Mouse (Mus musculus) kidney, postnatal 25 days (tissue): ENCODE data around the gene Pcnt.

Experiments used
- DNase-seq, 2 experiments: peaks; one replicate each; pipeline ENCODE4 v3.0.0; 2021; ENCODE audit warnings: mixed read lengths in 2 of 2

The Pcnt gene

GRCm38 (mm10) chr10:76392596-76392995 is 50.0 kb downstream of the Pcnt start:
- DNase-seq: no peak

- peak in 1 of 2 experiments; percentile 62 for DNase-seq
These were observed 50.8 kb downstream of the Pcnt start for GRCm38 (mm10) chr10:76391786-76392185.

GRCm38 (mm10) chr10:76391166-76391565 is 51.4 kb downstream of the Pcnt start:
- DNase-seq: no peak

GRCm38 (mm10) chr10:76374981-76375380 is 67.6 kb downstream of the Pcnt start:
- DNase-seq: no peak

- DNase-seq: no peak
These were observed 70.8 kb downstream of the Pcnt start for GRCm38 (mm10) chr10:76371736-76372135.

- no peak for DNase-seq
These were observed 73.8 kb downstream of the Pcnt start for GRCm38 (mm10) chr10:76368766-76369165.

GRCm38 (mm10) chr10:76363233-76363632 is 79.4 kb downstream of the Pcnt start:
- no peak for DNase-seq

- DNase-seq: no peak
These were observed 84.1 kb downstream of the Pcnt start for GRCm38 (mm10) chr10:76358468-76358867.

GRCm38 (mm10) chr10:76357286-76357875 is 85.2 kb downstream of the Pcnt start:
- no peak for DNase-seq

GRCm38 (mm10) chr10:76354974-76355373 is 87.6 kb downstream of the Pcnt start:
- DNase-seq: no peak

- no peak for DNase-seq
These were observed 88.6 kb downstream of the Pcnt start for GRCm38 (mm10) chr10:76353986-76354385.

- no peak for DNase-seq
These were observed 90.6 kb downstream of the Pcnt start for GRCm38 (mm10) chr10:76351953-76352352.

GRCm38 (mm10) chr10:76346589-76346988 is 96.0 kb downstream of the Pcnt start:
- peak; percentile 68 to 81 for DNase-seq

- DNase-seq: peak; percentile 41 to 65
These were observed 96.5 kb downstream of the Pcnt start for GRCm38 (mm10) chr10:76346043-76346491.

- no peak for DNase-seq
These were observed 97.1 kb downstream of the Pcnt start for GRCm38 (mm10) chr10:76345540-76345902.

GRCm38 (mm10) chr10:76344711-76345539 is 97.7 kb downstream of the Pcnt start, which contains the start of gene Dip2a:
Dip2a (minus strand) TSS chr10:76345291.
- DNase-seq: peak; percentile 98

- peak in 1 of 2 experiments; percentile 42 for DNase-seq
These were observed 108.2 kb downstream of the Pcnt start for GRCm38 (mm10) chr10:76334350-76334749.

GRCm38 (mm10) chr10:76332040-76332439 is 110.5 kb downstream of the Pcnt start:
- DNase-seq: no peak

GRCm38 (mm10) chr10:76329093-76329492 is 113.5 kb downstream of the Pcnt start:
- no peak for DNase-seq

GRCm38 (mm10) chr10:76328574-76328973 is 114.0 kb downstream of the Pcnt start:
- no peak for DNase-seq

- peak; percentile 59 to 72 for DNase-seq
These were observed 116.1 kb downstream of the Pcnt start for GRCm38 (mm10) chr10:76326304-76327006.

- DNase-seq: no peak
These were observed 125.0 kb downstream of the Pcnt start for GRCm38 (mm10) chr10:76317623-76318022.

- no peak for DNase-seq
These were observed 126.4 kb downstream of the Pcnt start for GRCm38 (mm10) chr10:76316194-76316593.

GRCm38 (mm10) chr10:76306738-76307137 is 135.8 kb downstream of the Pcnt start:
- no peak for DNase-seq
